Mouse (Mus musculus) heart, adult 18-20 months (tissue): ENCODE data around the gene 9330182L06Rik. TPM values are rescaled to one million over a fixed set of nuclear protein-coding genes. Genes with fewer than 3 reads are reported as not detected.

Experiments used
- microRNA-seq, 2 experiments: library from miRNA; unstranded; fragments of <30 nt; microRNA quantifications; one replicate each; pipeline ENCODE4 v1.2.0; 2022
- total RNA-seq, 2 experiments: library from RNA; stranded (reverse); gene quantifications; 2 replicates each; pipeline ENCODE4 v1.2.3; 2021

9330182L06Rik gene
- total RNA-seq, 2 experiments from 2014 or later, result 0.27 to 0.33 TPM

Small RNAs within 50 kb of the gene (microRNA-seq; reads per million reads assigned to microRNA genes)
- gene Mir879, result 0 to 0.54 reads per million in 2 experiments

Other genes with a start within 250 kb of the 9330182L06Rik start
- 10 to 100 TPM; 10.0 to 12.3 TPM for gene Tmem243, start 165.4 kb upstream of the 9330182L06Rik start, total RNA-seq
- gene Dmtf1, start 104.3 kb upstream of the 9330182L06Rik start, total RNA-seq, result 10 to 100 TPM; 10.1 to 12.3 TPM